Mouse (Mus musculus): Measurements from ENCODE around the gene Olfr17.
"Not testable (repeated sequence)": the region's sequence is repeated elsewhere in the genome, so short reads cannot be mapped to it uniquely, and the experiment has no call there.

The Olfr17 gene

GRCm38 (mm10) chr7:107092920-107093319 is at the start of gene Olfr17:
TSS of gene Olfr17 (plus strand) at chr7:107093220.
- DNase-seq (ENCODE audit: low read depth, low spot score), result no peak

DNA sequence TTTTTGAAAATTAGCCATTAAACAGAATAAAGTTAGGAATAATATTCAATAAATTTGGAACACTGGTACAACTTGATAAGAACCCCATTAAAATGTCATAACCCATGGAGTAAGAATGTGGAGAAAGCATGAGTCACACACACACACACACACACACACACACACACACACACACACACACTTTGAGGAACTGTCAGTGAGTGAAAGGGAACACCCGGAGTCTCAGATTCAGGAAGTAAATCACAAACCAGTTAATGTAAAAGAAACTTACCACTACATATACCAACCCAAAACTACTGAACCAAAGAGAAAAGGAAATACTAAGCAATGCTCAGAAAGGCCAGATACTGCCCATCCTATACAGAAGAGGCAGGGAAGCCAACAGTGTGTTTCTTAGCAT is 48.6 kb upstream of the Olfr17 start:
- DNase-seq (ENCODE audit: low read depth, low spot score), result no peak

DNA sequence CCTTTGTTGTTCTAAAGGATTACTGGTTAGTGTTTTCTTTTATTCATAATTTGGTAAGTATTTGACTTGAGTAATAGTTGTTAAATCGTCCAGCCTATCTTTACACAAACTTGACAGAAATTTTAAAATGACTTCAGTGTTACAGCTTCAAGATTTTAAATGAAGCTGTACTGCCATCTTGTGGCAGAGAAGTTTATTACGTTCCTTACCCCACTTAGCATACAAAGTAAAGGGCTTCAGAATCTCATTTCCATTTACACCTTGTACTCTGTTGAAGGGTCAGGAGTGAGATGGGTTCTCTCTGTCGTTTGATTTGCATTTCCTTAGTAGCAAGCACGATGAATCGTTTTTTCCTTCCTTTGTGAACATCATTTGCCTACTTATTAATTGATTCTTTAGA is 47.2 kb upstream of the Olfr17 start:
- peak; percentile 67 for DNase-seq (ENCODE audit: low read depth, low spot score)

- DNase-seq (ENCODE audit: low read depth, low spot score), result no peak
Observed at GRCm38 (mm10) chr7:107047578-107047977, 45.4 kb upstream of the Olfr17 start.

GRCm38 (mm10) chr7:107070681-107071080 is 22.3 kb upstream of the Olfr17 start, which contains the start of gene Olfr714:
TSS of gene Olfr714 (plus strand) at chr7:107070981.
- DNase-seq (ENCODE audit: low read depth, low spot score), result no peak

DNA sequence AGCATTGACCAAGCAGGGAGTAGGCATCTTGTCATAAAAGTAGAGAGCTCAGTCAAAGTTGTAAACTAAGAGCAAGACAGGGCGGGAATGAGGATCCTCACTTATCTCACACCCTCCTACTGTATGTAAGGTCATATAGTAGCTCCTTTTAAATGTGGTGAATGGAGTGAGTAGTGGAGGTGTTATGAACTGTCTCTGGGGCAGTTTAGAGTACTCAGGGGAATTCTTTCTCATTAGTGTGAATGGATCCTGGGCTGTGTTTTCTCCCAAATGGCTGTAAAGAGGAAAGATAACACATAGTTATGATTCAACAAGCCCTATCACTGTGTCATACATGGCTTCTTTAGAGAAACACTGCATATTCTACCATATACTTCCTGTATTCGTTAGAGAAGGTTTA is 17.2 kb downstream of the Olfr17 start, which contains the start of gene Olfr715b:
Olfr715b (minus strand) TSS at position 101 of the 400 bp plus-strand sequence.
- not testable (repeated sequence) for DNase-seq (ENCODE audit: low read depth, low spot score)

- DNase-seq (ENCODE audit: low read depth, low spot score), result not testable (repeated sequence)
Observed at GRCm38 (mm10) chr7:107130983-107131382, 38.0 kb downstream of the Olfr17 start, which contains the start of gene Olfr715. TSS of gene Olfr715 (minus strand) at chr7:107131083.

GRCm38 (mm10) chr7:107138027-107138426 is 45.0 kb downstream of the Olfr17 start, which contains the start of gene Olfr716:
TSS of gene Olfr716 (plus strand) at chr7:107138327.
- DNase-seq (ENCODE audit: low read depth, low spot score), result not testable (repeated sequence)
